Mouse (Mus musculus): ENCODE data around the gene Bms1. TPM values are rescaled to one million over a fixed set of nuclear protein-coding genes. Genes with fewer than 3 reads are reported as not detected.

The Bms1 gene
- total RNA-seq (2021) (10 to 100 TPM; 19.3 to 22.4 TPM), polyA plus RNA-seq (2012; rRNA removed) (3.9 and 7.0 TPM in 2 replicates)
- long read RNA-seq, full-length matches to known transcripts, result 13 of 19 reads
- long read RNA-seq, partial matches to known transcripts, result 5 of 19 reads
- long read RNA-seq, other reads (novel, unspliced or antisense), result 1 of 19 reads

DNA sequence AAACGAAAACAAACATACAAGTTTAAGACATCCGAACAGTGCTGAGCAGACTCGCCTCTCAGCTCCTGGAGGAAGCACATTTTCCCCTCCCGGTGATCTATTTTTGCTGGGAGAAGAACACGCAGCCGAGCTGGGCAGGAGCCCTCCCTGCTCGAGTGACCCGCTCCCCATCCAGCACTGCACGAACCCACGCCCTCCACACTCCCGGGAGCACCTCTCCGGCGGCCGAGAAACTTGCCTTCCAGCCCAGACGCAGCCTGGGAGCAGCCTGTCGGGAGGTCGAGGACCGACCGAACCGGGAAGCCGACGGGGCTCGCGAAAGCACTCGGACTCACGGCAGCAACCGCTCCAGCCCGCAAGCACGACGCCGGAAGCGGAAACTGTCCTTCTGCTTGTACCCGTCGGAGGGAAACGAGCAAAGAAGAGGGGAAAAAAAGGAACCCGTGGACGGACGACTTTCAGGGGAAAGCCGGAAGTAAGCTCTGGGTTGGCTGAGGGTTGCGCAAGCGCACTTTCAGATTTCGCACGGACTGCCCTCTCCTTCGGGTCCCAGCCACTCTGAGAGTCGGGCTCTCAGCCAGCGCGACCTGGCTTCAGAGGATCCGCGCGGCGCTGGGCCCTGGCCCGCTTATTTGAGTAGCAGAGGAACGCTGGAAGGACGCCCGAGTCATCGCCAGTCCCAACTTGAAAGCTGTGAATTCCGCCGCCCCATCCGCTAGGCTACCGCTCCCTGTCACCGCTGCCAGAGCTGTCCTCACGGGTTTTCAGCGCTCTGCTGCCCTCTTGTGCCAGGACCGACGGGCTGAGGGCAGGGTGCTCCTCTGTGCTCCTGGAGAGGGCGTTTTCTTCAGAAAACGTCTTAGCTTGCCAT lies at the start of gene Bms1:
TSS of gene Bms1 (minus strand) at position 425 of the 871 bp plus-strand sequence.
- peak; percentile 95 to 96 for DNase-seq
- H3K27me3 ChIP-seq (ENCODE audit: control insufficient read depth, insufficient read depth, low read length), result no peaks in the 10 kb centered on the region
- TF ChIP-seq POLR2A (IDR thresholded peaks at IDR 0.05; ENCODE audit: insufficient read depth, low read depth, low read length) (peak; percentile 87), CTCF (IDR thresholded peaks at IDR 0.05) (peak; percentile 96), EP300 (IDR thresholded peaks at IDR 0.05; ENCODE audit: insufficient read depth, low read depth, low read length) (peak; percentile 74)
- H3K4me3 ChIP-seq, result peak within 1 kb of the TSS; percentile 84
- intact Hi-C loops (cut with DNase I), result loop anchor here (1.0 kb wide), 1 partner anchor 239 kb away; no protein-coding TSS in a partner anchor
- no peaks in the 10 kb centered on the region; the same call in 1 of the 2 replicates for H3K4me1 ChIP-seq (ENCODE audit: control insufficient read depth, insufficient read depth, low read length)
- peaks cover 4% of the 10 kb centered on the region for H3K79me2 ChIP-seq (replicated peaks; ENCODE audit: control insufficient read depth, insufficient read depth, low read length)
- WGBS, result under 1% methylated on average over 67 of the region's 67 CpGs
- H3K9ac ChIP-seq (ENCODE audit: low read depth, low read length), result peak within 1 kb of the TSS; percentile 99
- peak within 1 kb of the TSS; percentile 91 for H3K27ac ChIP-seq
- H3K36me3 ChIP-seq (ENCODE audit: control insufficient read depth, insufficient read depth, low read length), result peaks cover 7% of the 10 kb centered on the region

DNA sequence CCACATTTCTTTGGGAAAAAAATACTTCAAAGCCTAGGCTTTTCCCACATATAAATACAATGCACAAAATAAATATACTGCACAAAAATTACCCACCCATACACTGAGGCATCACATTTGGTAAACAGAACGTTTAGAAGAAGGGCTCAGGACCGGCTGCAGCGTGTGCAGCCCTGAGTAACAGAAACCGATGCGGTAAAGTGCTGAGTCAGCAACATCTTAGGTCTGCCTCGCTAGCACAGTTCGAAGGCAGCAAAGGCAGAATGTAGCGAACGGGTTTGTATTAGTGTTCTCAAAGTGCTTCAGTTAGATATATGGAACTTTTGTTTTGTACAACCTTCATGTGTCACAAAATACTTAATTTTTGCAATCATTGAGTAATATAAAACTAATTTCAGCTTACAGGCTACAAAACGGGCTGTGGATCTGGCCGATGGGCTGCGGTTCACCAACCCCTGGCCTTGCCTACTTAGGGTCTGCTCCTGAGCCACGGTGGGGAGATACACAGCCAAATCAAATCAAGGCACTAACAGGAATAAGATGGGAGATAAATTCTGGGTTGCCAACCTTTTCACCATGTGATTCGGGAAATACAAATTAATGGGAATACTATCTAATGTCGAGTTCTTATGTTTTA lies 42.9 kb upstream of the Bms1 start:
- Histone ChIP-seq H3K27me3 (ENCODE audit: control insufficient read depth, insufficient read depth, low read length) (no peaks in the 10 kb centered on the region), H3K79me2 (replicated peaks; ENCODE audit: control insufficient read depth, insufficient read depth, low read length) (no peaks in the 10 kb centered on the region), H3K9ac (ENCODE audit: low read depth, low read length) (no peak overlapping the region), H3K4me3 (no peak overlapping the region), H3K36me3 (ENCODE audit: control insufficient read depth, insufficient read depth, low read length) (no peaks in the 10 kb centered on the region), H3K27ac (no peak overlapping the region), H3K4me1 (ENCODE audit: control insufficient read depth, insufficient read depth, low read length) (no peaks in the 10 kb centered on the region)
- DNase-seq, result no peak
- intact Hi-C loops (cut with DNase I), result no loop called here
- 87% methylated on average over 15 of the region's 15 CpGs for WGBS
- TF ChIP-seq CTCF (IDR thresholded peaks at IDR 0.05) (no peak), EP300 (IDR thresholded peaks at IDR 0.05; ENCODE audit: insufficient read depth, low read depth, low read length) (no peak), POLR2A (IDR thresholded peaks at IDR 0.05; ENCODE audit: insufficient read depth, low read depth, low read length) (no peak)

DNA sequence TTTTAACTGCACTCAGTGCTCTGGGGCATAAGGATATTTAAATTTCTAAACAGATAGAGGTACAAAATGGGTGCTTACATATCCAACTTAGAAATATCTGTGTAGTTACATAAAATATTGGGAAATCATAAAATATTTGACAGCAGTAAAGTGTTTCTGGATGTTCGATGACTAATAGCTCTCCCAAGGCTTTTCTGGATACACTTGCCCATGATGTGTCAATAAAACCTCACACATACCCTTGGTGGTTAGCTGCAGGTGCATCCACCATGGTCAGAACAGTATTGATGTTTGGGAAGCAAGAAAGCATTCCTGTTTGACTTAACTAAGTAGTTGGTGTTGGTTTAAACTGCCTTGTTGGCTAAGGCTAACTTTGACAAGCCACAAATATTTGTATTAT lies 38.5 kb upstream of the Bms1 start:
- Histone ChIP-seq H3K27ac (no peak overlapping the region), H3K27me3 (ENCODE audit: control insufficient read depth, insufficient read depth, low read length) (no peaks in the 10 kb centered on the region), H3K79me2 (replicated peaks; ENCODE audit: control insufficient read depth, insufficient read depth, low read length) (no peaks in the 10 kb centered on the region), H3K36me3 (ENCODE audit: control insufficient read depth, insufficient read depth, low read length) (no peaks in the 10 kb centered on the region), H3K9ac (ENCODE audit: low read depth, low read length) (no peak overlapping the region), H3K4me1 (ENCODE audit: control insufficient read depth, insufficient read depth, low read length) (no peaks in the 10 kb centered on the region), H3K4me3 (no peak overlapping the region)
- WGBS, result 87% methylated on average over 1 of the region's 1 CpGs
- no peak for TF ChIP-seq POLR2A (IDR thresholded peaks at IDR 0.05; ENCODE audit: insufficient read depth, low read depth, low read length)
- no peak for TF ChIP-seq CTCF (IDR thresholded peaks at IDR 0.05)
- no peak for DNase-seq
- intact Hi-C loops (cut with DNase I), result no loop called here

DNA sequence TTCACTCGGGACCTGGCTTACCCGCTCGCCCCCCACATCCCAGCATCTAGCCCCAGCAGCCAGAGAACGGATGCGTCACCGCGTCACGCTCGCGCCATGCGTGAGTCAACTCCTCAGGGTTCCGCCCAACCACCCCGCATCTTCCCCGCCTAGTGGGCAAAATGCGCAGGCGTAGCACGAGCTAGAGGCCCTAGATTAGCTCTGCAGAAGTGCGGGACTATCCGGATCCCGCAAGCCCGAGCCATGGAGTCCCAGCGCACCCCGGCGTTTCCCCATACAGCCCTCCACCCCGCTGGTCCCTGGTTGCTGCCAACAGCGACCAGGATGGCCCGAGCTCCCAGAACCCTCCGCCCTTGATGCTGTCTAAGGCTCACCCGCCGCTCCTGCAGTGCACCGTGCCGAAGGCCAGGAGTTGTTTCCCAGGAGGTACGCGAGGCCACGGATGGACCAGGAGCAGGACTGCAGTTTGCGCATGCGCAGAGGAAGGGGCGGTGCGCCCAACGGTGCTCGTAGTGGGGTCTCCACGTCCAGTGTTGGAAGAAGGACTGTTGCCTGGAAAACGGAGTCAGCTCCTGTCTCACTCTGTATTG lies 35.9 kb upstream of the Bms1 start, which contains the start of gene Zfp248:
TSS of gene Zfp248 (minus strand) at position 487 of the 590 bp plus-strand sequence.
- H3K36me3 ChIP-seq (ENCODE audit: control insufficient read depth, insufficient read depth, low read length), result no peaks in the 10 kb centered on the region

DNA sequence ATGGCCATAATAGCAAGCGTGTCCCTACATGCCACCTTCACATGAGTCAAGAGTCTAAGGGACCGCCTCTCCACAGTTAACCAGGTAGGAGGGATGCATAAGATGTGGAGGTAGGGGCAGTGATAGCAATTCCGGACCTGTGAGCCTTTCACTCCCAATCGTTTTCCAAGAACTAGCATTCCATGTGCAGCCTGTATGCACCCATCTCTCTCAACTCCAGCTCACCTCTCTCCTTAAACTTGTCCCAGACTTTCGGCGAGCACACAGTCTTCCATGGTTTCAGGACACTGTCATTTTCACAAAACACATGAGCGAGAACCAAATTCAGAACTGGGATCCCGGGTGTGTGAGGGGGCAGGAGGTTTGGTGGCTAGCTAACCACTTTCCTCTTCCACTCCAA lies 35.2 kb upstream of the Bms1 start:
- no peak for TF ChIP-seq POLR2A (IDR thresholded peaks at IDR 0.05; ENCODE audit: insufficient read depth, low read depth, low read length)
- TF ChIP-seq CTCF (IDR thresholded peaks at IDR 0.05), result no peak
- no peak for TF ChIP-seq EP300 (IDR thresholded peaks at IDR 0.05; ENCODE audit: insufficient read depth, low read depth, low read length)
- Histone ChIP-seq H3K27me3 (ENCODE audit: control insufficient read depth, insufficient read depth, low read length) (no peaks in the 10 kb centered on the region), H3K79me2 (replicated peaks; ENCODE audit: control insufficient read depth, insufficient read depth, low read length) (no peaks in the 10 kb centered on the region), H3K36me3 (ENCODE audit: control insufficient read depth, insufficient read depth, low read length) (no peaks in the 10 kb centered on the region), H3K27ac (peak overlapping the region; percentile 91), H3K4me1 (ENCODE audit: control insufficient read depth, insufficient read depth, low read length) (no peaks in the 10 kb centered on the region), H3K9ac (ENCODE audit: low read depth, low read length) (0 out of 2 replicates have a peak overlapping the region, but pooled peaks have one; percentile 11), H3K4me3 (peak overlapping the region; percentile 96)
- 38% methylated on average over 8 of the region's 8 CpGs for WGBS
- intact Hi-C loops (cut with DNase I), result no loop called here
- DNase-seq, result no peak

More for the DNA sequence above, 35.9 kb upstream of the Bms1 start, which contains the start of gene Zfp248:
- TF ChIP-seq CTCF (IDR thresholded peaks at IDR 0.05) (peak; percentile 68), EP300 (IDR thresholded peaks at IDR 0.05; ENCODE audit: insufficient read depth, low read depth, low read length) (0 out of 2 replicates have a peak, but pooled peaks have one; percentile 11), POLR2A (IDR thresholded peaks at IDR 0.05; ENCODE audit: insufficient read depth, low read depth, low read length) (peak; percentile 91)
- Histone ChIP-seq H3K9ac (ENCODE audit: low read depth, low read length) (peak within 1 kb of the TSS; percentile 93), H3K79me2 (replicated peaks; ENCODE audit: control insufficient read depth, insufficient read depth, low read length) (no peaks in the 10 kb centered on the region), H3K27ac (peak within 1 kb of the TSS; percentile 91), H3K4me1 (ENCODE audit: control insufficient read depth, insufficient read depth, low read length) (no peaks in the 10 kb centered on the region), H3K4me3 (peak within 1 kb of the TSS; percentile 96), H3K27me3 (ENCODE audit: control insufficient read depth, insufficient read depth, low read length) (no peaks in the 10 kb centered on the region)
- whole genome bisulfite sequencing, result under 1% methylated on average over 43 of the region's 43 CpGs
- peak; percentile 88 for DNase-seq
- intact Hi-C loops (cut with DNase I), result no loop called here

Measured in heart, adult 2 months (tissue).